Mouse (Mus musculus) stomach, postnatal 0 days (tissue): ENCODE results near the gene Vgll4. TPM values are rescaled to one million over a fixed set of nuclear protein-coding genes. Genes with fewer than 3 reads are reported as not detected.

Source experiments
- ATAC-seq: fragments of 200-750 bp; cut with Nextera tagmentation; 2 replicates; pipeline ENCODE4 v1.8.0; 2017; ENCODE audit not compliant: low FRiP score, low TSS enrichment
- DNase-seq: peaks from one replicate; pipeline ENCODE4 v3.0.0-alpha.2; 2016; ENCODE audit warnings: low spot score
- H3K27ac ChIP-seq: fragments of 300-500 bp; sonication (generic); replicated peaks from 2 replicates; pipeline ENCODE4 v1.5.1; 2014; ENCODE audit warnings: mild to moderate bottlenecking, control low read depth
- H3K27me3 ChIP-seq: fragments of 300-500 bp; sonication (generic); 2 replicates; pipeline ENCODE4 v1.6.1; 2014; ENCODE audit warnings: low read length; ENCODE audit not compliant: control insufficient read depth, insufficient read depth
- H3K36me3 ChIP-seq: fragments of 300-500 bp; sonication (generic); 2 replicates; pipeline ENCODE4 v1.6.1; 2014; ENCODE audit warnings: low read length, mixed read lengths; ENCODE audit not compliant: control insufficient read depth, insufficient read depth
- H3K4me1 ChIP-seq: fragments of 300-500 bp; sonication (generic); replicated peaks from 2 replicates; pipeline ENCODE4 v1.6.1; 2014; ENCODE audit warnings: antibody characterized with exemption; ENCODE audit not compliant: control insufficient read depth, insufficient read depth
- H3K4me2 ChIP-seq: fragments of 300-500 bp; sonication (generic); replicated peaks from 2 replicates; pipeline ENCODE4 v1.6.1; 2014; ENCODE audit warnings: low read depth, mild to moderate bottlenecking, control low read depth, moderate library complexity
- H3K4me3 ChIP-seq: fragments of 300-500 bp; sonication (generic); 2 replicates; pipeline ENCODE4 v1.5.1; 2014; ENCODE audit warnings: low read depth, low read length, control low read depth
- H3K9ac ChIP-seq: fragments of 300-500 bp; sonication (generic); 2 replicates; pipeline ENCODE4 v1.6.1; 2014; ENCODE audit warnings: mild to moderate bottlenecking, low read length, control low read depth, mixed read lengths
- H3K9me3 ChIP-seq: fragments of 300-500 bp; sonication (generic); 2 replicates; pipeline ENCODE4 v1.6.1; 2016; ENCODE audit warnings: low read length; ENCODE audit not compliant: control insufficient read depth
- CTCF ChIP-seq: IDR thresholded peaks from 2 replicates; pipeline ENCODE4 v1.5.1; 2016; ENCODE audit warnings: antibody characterized with exemption, low read depth, mild to moderate bottlenecking, moderate library complexity
- EP300 ChIP-seq: optimal IDR thresholded peaks from 2 replicates; pipeline ENCODE3; 2016; ENCODE audit warnings: antibody characterized with exemption
- WGBS: fragments of 180-500 bp; shearing (Covaris S2); extraction: QIAGEN DNeasy Blood & Tissue Kit; methylation state at CpG from one replicate; pipeline ENCODE4 v1.1.7; 2014; 5-methylcytosine and 5-hydroxymethylcytosine counted together
- polyA plus RNA-seq: library from polyadenylated mRNA; unstranded; fragments of >200 nt; fragmentation: Nextera tagmentation; extraction: Ambion mirVana; gene quantifications from 2 replicates; pipeline ENCODE4 v1.2.1, GENCODE M21; 2015

The Vgll4 gene
- polyA plus RNA-seq, 1 experiment from 2014 or later: 38.5 TPM

DNA sequence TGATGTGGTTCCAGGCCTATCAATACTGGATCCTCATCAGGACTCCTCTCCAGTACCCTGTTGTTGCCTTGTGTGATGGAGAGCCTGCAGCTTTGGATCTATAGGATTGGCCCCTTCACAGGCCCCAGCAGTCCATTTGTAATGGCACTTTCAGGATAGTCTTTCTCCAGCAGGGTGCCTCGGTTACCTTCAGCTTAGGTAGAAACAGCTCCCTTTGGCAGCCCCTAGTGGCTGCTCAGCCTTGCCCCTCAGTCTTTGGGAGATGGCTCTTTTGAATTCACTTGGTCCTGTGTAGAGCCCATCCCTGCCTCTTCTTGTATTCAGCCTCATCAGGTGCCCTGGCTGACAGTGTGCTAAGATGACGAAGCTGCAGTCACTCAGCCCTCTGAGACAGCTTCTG is 142.9 kb downstream of the Vgll4 start:
- Histone ChIP-seq H3K9me3 (no peaks in the 10 kb centered on the region), H3K4me1 (no peaks in the 10 kb centered on the region), H3K4me2 (no peak overlapping the region), H3K9ac (no peak overlapping the region), H3K4me3 (no peak overlapping the region), H3K36me3 (no peaks in the 10 kb centered on the region), H3K27me3 (no peaks in the 10 kb centered on the region), H3K27ac (no peak overlapping the region)
- WGBS: 83% methylated on average over 2 of the region's 2 CpGs
- DNase-seq: no peak
- TF ChIP-seq CTCF (peak; percentile 26), EP300 (no peak)
- no peak for ATAC-seq

- TF ChIP-seq EP300: no peak
- Histone ChIP-seq H3K4me2 (no peak overlapping the region), H3K9ac (no peak overlapping the region), H3K27ac (no peak overlapping the region), H3K36me3 (no peaks in the 10 kb centered on the region), H3K27me3 (no peaks in the 10 kb centered on the region), H3K4me3 (no peak overlapping the region), H3K9me3 (no peaks in the 10 kb centered on the region), H3K4me1 (peaks cover 4% of the 10 kb centered on the region; the same call in 1 of the 2 replicates)
- ATAC-seq: no peak
- WGBS: 73% methylated on average over 7 of the region's 7 CpGs
- DNase-seq: no peak
Measured at GRCm38 (mm10) chr6:114821646-114822045, 148.1 kb downstream of the Vgll4 start.

DNA sequence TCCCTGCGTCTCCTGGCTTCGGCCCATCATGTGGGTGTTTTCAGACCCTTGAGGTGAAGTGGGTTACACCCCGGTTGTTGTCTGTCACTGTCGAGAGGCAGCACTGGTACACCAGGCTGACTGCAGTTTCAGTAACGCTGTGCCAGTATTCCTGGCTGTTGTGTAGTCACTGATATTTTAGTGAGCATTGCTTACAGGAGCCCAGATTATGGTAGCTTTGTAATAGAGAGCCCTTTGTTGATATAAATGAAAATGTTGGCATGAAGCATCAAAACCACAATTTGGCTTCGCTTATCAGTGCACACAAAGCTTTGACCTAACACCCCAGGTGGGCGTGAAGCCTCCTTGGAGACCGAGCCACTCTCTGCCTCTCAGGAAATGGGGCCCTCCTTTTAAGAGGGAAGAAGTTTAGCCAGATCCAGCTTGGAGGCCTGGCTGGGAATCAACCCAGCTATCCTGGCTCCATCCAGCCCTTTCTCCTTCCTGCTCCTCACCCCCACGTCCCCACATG is 149.8 kb downstream of the Vgll4 start:
- Histone ChIP-seq H3K27me3 (no peaks in the 10 kb centered on the region), H3K9me3 (no peaks in the 10 kb centered on the region), H3K27ac (no peak overlapping the region), H3K4me1 (peaks cover 4% of the 10 kb centered on the region; the same call in 1 of the 2 replicates), H3K36me3 (no peaks in the 10 kb centered on the region), H3K9ac (no peak overlapping the region), H3K4me3 (no peak overlapping the region), H3K4me2 (no peak overlapping the region)
- ATAC-seq: peak; percentile 53; the same call in 1 of the 2 replicates
- 39% methylated on average over 9 of the region's 9 CpGs for WGBS
- peak; percentile 53 for DNase-seq
- TF ChIP-seq CTCF: no peak
- no peak for TF ChIP-seq EP300

DNA sequence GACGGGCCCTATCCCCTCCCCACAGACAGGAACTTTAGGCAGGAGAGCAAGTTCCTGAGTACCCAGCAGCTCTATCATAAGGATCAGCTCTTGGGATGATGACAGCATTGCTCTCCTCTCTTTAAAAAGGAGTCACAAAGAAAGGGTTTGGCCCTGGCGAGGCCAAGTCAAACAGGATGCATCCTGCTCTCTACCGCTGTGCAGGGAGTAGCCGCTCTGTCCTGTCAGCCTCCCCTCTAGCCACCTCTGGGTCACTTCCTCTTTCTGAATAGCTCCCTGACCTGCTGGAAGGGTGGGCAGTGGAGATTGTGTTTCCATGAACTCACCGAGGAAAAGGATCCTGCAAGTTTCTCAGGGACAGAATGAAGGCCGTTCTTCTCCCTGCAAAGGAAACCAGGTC is 151.3 kb downstream of the Vgll4 start:
- no peak for DNase-seq
- Histone ChIP-seq H3K9me3 (no peaks in the 10 kb centered on the region), H3K36me3 (no peaks in the 10 kb centered on the region), H3K27me3 (no peaks in the 10 kb centered on the region), H3K27ac (no peak overlapping the region), H3K4me1 (peaks cover 4% of the 10 kb centered on the region; the same call in 1 of the 2 replicates), H3K4me2 (no peak overlapping the region), H3K4me3 (no peak overlapping the region), H3K9ac (no peak overlapping the region)
- 57% methylated on average over 6 of the region's 6 CpGs for WGBS
- TF ChIP-seq EP300: no peak
- TF ChIP-seq CTCF: no peak
- ATAC-seq: no peak

GRCm38 (mm10) chr6:114817948-114818347 is 151.8 kb downstream of the Vgll4 start:
- WGBS: 24% methylated on average over 11 of the region's 11 CpGs
- no peak overlapping the region for H3K4me2 ChIP-seq
- DNase-seq: peak; percentile 21

GRCm38 (mm10) chr6:114814882-114815650 is 154.7 kb downstream of the Vgll4 start:
- H3K4me2 ChIP-seq: no peak overlapping the region
- 95% methylated on average over 5 of the region's 5 CpGs for WGBS

More at GRCm38 (mm10) chr6:114817948-114818347, 151.8 kb downstream of the Vgll4 start:
- Histone ChIP-seq H3K9ac (no peak overlapping the region), H3K27ac (0 out of 2 replicates have a peak overlapping the region, but pooled peaks have one; percentile 8), H3K9me3 (no peaks in the 10 kb centered on the region), H3K36me3 (no peaks in the 10 kb centered on the region), H3K27me3 (no peaks in the 10 kb centered on the region), H3K4me1 (peaks cover 4% of the 10 kb centered on the region; the same call in 1 of the 2 replicates), H3K4me3 (no peak overlapping the region)
- TF ChIP-seq EP300 (no peak), CTCF (no peak)
- peak; percentile 36; the same call in 1 of the 2 replicates for ATAC-seq

More at GRCm38 (mm10) chr6:114814882-114815650, 154.7 kb downstream of the Vgll4 start:
- no peaks in the 10 kb centered on the region for H3K9me3 ChIP-seq
- no peak for ATAC-seq
- H3K36me3 ChIP-seq: no peaks in the 10 kb centered on the region
- no peak overlapping the region for H3K4me3 ChIP-seq
- no peak for DNase-seq
- H3K9ac ChIP-seq: no peak overlapping the region
- H3K4me1 ChIP-seq: peaks cover 4% of the 10 kb centered on the region; the same call in 1 of the 2 replicates
- H3K27ac ChIP-seq: no peak overlapping the region
- TF ChIP-seq EP300: no peak
- TF ChIP-seq CTCF: peak; percentile 61
- no peaks in the 10 kb centered on the region for H3K27me3 ChIP-seq
